10 mouse cellular contexts compared by ENCODE assay signal in the genomic region with DNA sequence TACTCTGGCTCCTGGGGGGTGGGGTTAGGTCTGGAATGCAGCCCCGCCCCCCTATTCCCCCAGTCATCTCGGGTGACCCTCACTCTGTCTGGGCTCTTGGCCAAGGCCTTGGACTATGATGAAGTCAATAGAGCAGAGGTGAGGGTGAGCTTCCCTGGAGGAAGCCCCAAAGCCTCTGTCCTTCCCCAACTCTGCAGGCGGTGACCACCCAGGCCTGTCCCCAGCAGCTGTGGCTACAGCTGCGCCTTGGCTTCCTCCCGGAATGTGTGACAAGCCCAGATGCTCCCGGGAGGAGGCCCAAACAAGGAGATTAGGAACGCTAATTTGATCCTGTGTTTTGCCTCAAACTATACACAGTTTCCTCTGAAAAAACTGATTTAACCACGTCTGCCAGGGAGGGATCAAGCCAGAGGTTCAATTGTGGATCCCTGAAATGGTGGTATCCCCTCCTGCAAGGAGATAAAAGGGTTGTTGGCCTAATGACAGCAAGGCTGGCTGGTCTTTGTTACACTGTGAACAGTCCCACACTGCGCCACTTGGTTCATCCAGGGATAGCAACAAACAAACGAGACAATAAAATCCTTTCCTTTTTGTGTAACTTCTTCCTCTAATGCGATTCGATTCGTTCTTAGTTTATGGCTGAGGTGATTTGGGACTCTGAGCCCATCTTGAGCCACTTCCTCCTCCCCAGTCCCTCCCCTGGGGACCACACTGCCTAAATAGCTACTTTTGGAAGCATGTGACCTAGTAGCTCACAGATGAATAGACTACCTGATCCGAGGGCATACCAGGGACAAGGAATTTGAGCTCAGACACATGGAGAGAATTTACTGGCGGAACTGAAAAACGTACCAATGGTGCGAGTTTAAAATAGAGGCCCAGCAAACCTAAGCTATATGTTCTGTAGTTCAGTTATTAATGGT. TPM values are rescaled to one million over a fixed set of nuclear protein-coding genes. Genes with fewer than 3 reads are reported as not detected.
DNase-seq lines count a peak whose midpoint lies in the region; ATAC-seq and TF ChIP-seq lines count a peak whose summit lies in the region.
"Had no signal": no experiment of that assay in that cellular context is flagged by ENCODE, and none has a peak within 500 bp of the region (broad histone marks: within the 10 kb centered on the region; RNA-seq: fewer than 3 reads in every experiment).

No protein-coding gene starts in this region.

- H3K4me1 ChIP-seq in hindbrain, embryonic 15.5 days (replicated peaks): peaks cover 29% of the 10 kb centered on the region
- H3K4me1 ChIP-seq in liver, postnatal 0 days (ENCODE audit: insufficient read depth): peaks cover 33% of the 10 kb centered on the region
- no peaks in the 10 kb centered on the region; the same call in 1 of the 2 replicates for H3K4me1 ChIP-seq in stomach, postnatal 0 days (replicated peaks; ENCODE audit: control insufficient read depth, insufficient read depth)

- H3K4me2 ChIP-seq in hindbrain, embryonic 15.5 days: no peak overlapping the region
- H3K4me2 ChIP-seq in liver, postnatal 0 days (ENCODE audit: low read depth, low read length): no peak overlapping the region
- H3K4me2 ChIP-seq in stomach, postnatal 0 days (replicated peaks; ENCODE audit: low read depth): no peak overlapping the region

- TF ChIP-seq CTCF in liver, postnatal 0 days (IDR thresholded peaks at IDR 0.05; ENCODE audit: low read depth): no peak
- TF ChIP-seq CTCF in stomach, postnatal 0 days (IDR thresholded peaks at IDR 0.05; ENCODE audit: low read depth): no peak

- peak; percentile 3 for DNase-seq in thymus, postnatal 14 days
- no peak for DNase-seq in thymus, postnatal 10 days (ENCODE audit: low spot score in 2 of 2)
- DNase-seq in gastrocnemius, adult 18-20 months (ENCODE audit: low spot score): peak; percentile 53
- peak; percentile 61 for DNase-seq in liver, postnatal 0 days
- no peak for DNase-seq in stomach, postnatal 0 days (ENCODE audit: low spot score)
- no peak for DNase-seq in layer of hippocampus, adult 9-10 months (ENCODE audit: low spot score)

- peak; percentile 44; the same call in 1 of the 2 replicates for TF ChIP-seq EP300 in liver, postnatal 0 days (IDR thresholded peaks at IDR 0.05; ENCODE audit: low read depth)
- no peak for TF ChIP-seq EP300 in stomach, postnatal 0 days (optimal IDR thresholded peaks at IDR 0.05)

- peak overlapping the region; percentile 56 for H3K27ac ChIP-seq in hindbrain, embryonic 15.5 days (replicated peaks)
- H3K27ac ChIP-seq in liver, postnatal 0 days (ENCODE audit: low read depth): peak overlapping the region; percentile 50
- peak overlapping the region; percentile 31 for H3K27ac ChIP-seq in stomach, postnatal 0 days (replicated peaks)

- ATAC-seq in hindbrain, embryonic 15.5 days (ENCODE audit: low FRiP score, low read depth): no peak
- ATAC-seq in liver, postnatal 0 days: peak; percentile 18; the same call in 1 of the 2 replicates
- ATAC-seq in stomach, postnatal 0 days (ENCODE audit: low FRiP score, low TSS enrichment): no peak; the same call in 1 of the 2 replicates
- no peak for ATAC-seq in granulocyte monocyte progenitor cell, adult 5-6 weeks (replicated peaks; ENCODE audit: poor library complexity, severe bottlenecking)
- ATAC-seq: Patski had no signal

- H3K4me3 ChIP-seq in hindbrain, embryonic 15.5 days: no peak overlapping the region
- no peak overlapping the region for H3K4me3 ChIP-seq in liver, postnatal 0 days (ENCODE audit: low read depth, low read length)
- no peak overlapping the region for H3K4me3 ChIP-seq in stomach, postnatal 0 days (ENCODE audit: low read depth, low read length)

- H3K9ac ChIP-seq in hindbrain, embryonic 15.5 days: no peak overlapping the region
- 0 out of 2 replicates have a peak overlapping the region, but pooled peaks have one; percentile 6 for H3K9ac ChIP-seq in liver, postnatal 0 days (replicated peaks)
- H3K9ac ChIP-seq in stomach, postnatal 0 days (ENCODE audit: low read length): no peak overlapping the region

- no peaks in the 10 kb centered on the region for H3K36me3 ChIP-seq in hindbrain, embryonic 15.5 days
- peaks cover 2% of the 10 kb centered on the region; the same call in 1 of the 2 replicates for H3K36me3 ChIP-seq in liver, postnatal 0 days (replicated peaks; ENCODE audit: insufficient read depth, low read length)
- H3K36me3 ChIP-seq in stomach, postnatal 0 days (ENCODE audit: control insufficient read depth, insufficient read depth, low read length): no peaks in the 10 kb centered on the region

- WGBS in hindbrain, embryonic 15.5 days: 28% methylated on average over 17 of the region's 17 CpGs
- 55% methylated on average over 17 of the region's 17 CpGs for WGBS in liver, postnatal 0 days (ENCODE audit: insufficient replicate concordance)
- 44% methylated on average over 17 of the region's 17 CpGs for WGBS in stomach, postnatal 0 days

- no peaks in the 10 kb centered on the region for H3K9me3 ChIP-seq in hindbrain, embryonic 15.5 days
- no peaks in the 10 kb centered on the region for H3K9me3 ChIP-seq in liver, postnatal 0 days (ENCODE audit: low read length)
- H3K9me3 ChIP-seq in stomach, postnatal 0 days (ENCODE audit: control insufficient read depth, low read length): no peaks in the 10 kb centered on the region

- H3K27me3 ChIP-seq in hindbrain, embryonic 15.5 days: no peaks in the 10 kb centered on the region
- no peaks in the 10 kb centered on the region for H3K27me3 ChIP-seq in liver, postnatal 0 days (ENCODE audit: insufficient read depth, low read length)
- no peaks in the 10 kb centered on the region for H3K27me3 ChIP-seq in stomach, postnatal 0 days (ENCODE audit: control insufficient read depth, insufficient read depth, low read length)
- H3K27me3 ChIP-seq: Patski had no signal

RNA-seq across cellular contexts. Expression of a gene that starts 4.5 kb away (rescaled TPM):
- not detected for total RNA-seq in gastrocnemius, adult 18-20 months (2021)
- not detected in 2 replicates for polyA plus RNA-seq in hindbrain, embryonic 15.5 days (2015; fragmentation: Nextera tagmentation; extraction: Ambion mirVana)
- not detected in 2 replicates for polyA plus RNA-seq in liver, postnatal 0 days (2015; fragmentation: Nextera tagmentation; extraction: Ambion mirVana)
- not detected in 2 replicates for polyA plus RNA-seq in stomach, postnatal 0 days (2015; fragmentation: Nextera tagmentation; extraction: Ambion mirVana)
- not detected in 2 replicates for total RNA-seq in granulocyte monocyte progenitor cell, adult 5-6 weeks (2014; fragmentation: Nextera tagmentation)
- total RNA-seq in granulocyte monocyte progenitor cell, adult 5-6 weeks (2017): 0.09 TPM in 1 of 2 replicates, not detected in the other
- total RNA-seq: layer of hippocampus, postnatal 10 days had no signal

RNA-seq across cellular contexts. Expression of a gene that starts 21.6 kb away (rescaled TPM):
- 1 to 10 TPM; 1.8 to 2.5 TPM for total RNA-seq in gastrocnemius, adult 18-20 months (2021)
- 35.2 and 38.8 TPM in 2 replicates for polyA plus RNA-seq in hindbrain, embryonic 15.5 days (2015; fragmentation: Nextera tagmentation; extraction: Ambion mirVana)
- polyA plus RNA-seq in liver, postnatal 0 days (2015; fragmentation: Nextera tagmentation; extraction: Ambion mirVana): 19.4 and 20.4 TPM in 2 replicates
- polyA plus RNA-seq in stomach, postnatal 0 days (2015; fragmentation: Nextera tagmentation; extraction: Ambion mirVana): 43.4 and 46.4 TPM in 2 replicates
- 8.2 and 12.7 TPM in 2 replicates for total RNA-seq in granulocyte monocyte progenitor cell, adult 5-6 weeks (2014; fragmentation: Nextera tagmentation)
- total RNA-seq in granulocyte monocyte progenitor cell, adult 5-6 weeks (2017): 16.4 and 20.8 TPM in 2 replicates

RNA-seq across cellular contexts. Expression of a gene that starts 25.5 kb away (rescaled TPM):
- total RNA-seq in gastrocnemius, adult 18-20 months (2021): 10 to 100 TPM; 48.4 to 58.3 TPM
- polyA plus RNA-seq in hindbrain, embryonic 15.5 days (2015; fragmentation: Nextera tagmentation; extraction: Ambion mirVana): 342 and 343 TPM in 2 replicates
- 136 and 144 TPM in 2 replicates for polyA plus RNA-seq in liver, postnatal 0 days (2015; fragmentation: Nextera tagmentation; extraction: Ambion mirVana)
- 191 and 194 TPM in 2 replicates for polyA plus RNA-seq in stomach, postnatal 0 days (2015; fragmentation: Nextera tagmentation; extraction: Ambion mirVana)
- 280 and 311 TPM in 2 replicates for total RNA-seq in granulocyte monocyte progenitor cell, adult 5-6 weeks (2014; fragmentation: Nextera tagmentation)
- total RNA-seq in granulocyte monocyte progenitor cell, adult 5-6 weeks (2017): 422 and 509 TPM in 2 replicates

Comparison
In these comparisons a context has a peak if more than half of its experiments do, and no peak if none do; other contexts are left out.
1. DNase-seq: peak in thymus, postnatal 14 days (single experiment), gastrocnemius, adult 18-20 months (single experiment) and liver, postnatal 0 days (single experiment); none in thymus, postnatal 10 days (0 of 2), stomach, postnatal 0 days (single experiment) and layer of hippocampus, adult 9-10 months (single experiment).
2. Peak in every context shown above with its lines, with median percentiles within 50 percentile points of each other: H3K27ac ChIP-seq.